Mouse (Mus musculus): ENCODE data around the gene Caprin1. TPM values are rescaled to one million over a fixed set of nuclear protein-coding genes. Genes with fewer than 3 reads are reported as not detected.

The Caprin1 gene
- polyA plus RNA-seq, 1 experiment from 2014 or later: 220 TPM

- Histone ChIP-seq H3K9me3 (ENCODE audit: control insufficient read depth, low read length) (0 out of 2 replicates have a peak, but pooled peaks cover 2% of the 10 kb centered on the region), H3K9ac (ENCODE audit: low read depth, low read length) (no peak overlapping the region), H3K4me3 (ENCODE audit: low read length) (no peak overlapping the region), H3K36me3 (ENCODE audit: control insufficient read depth, insufficient read depth, low read length) (no peaks in the 10 kb centered on the region), H3K4me2 (ENCODE audit: low read depth, low read length) (no peak overlapping the region), H3K27ac (ENCODE audit: low read length) (no peak overlapping the region), H3K4me1 (ENCODE audit: control insufficient read depth, insufficient read depth, low read length) (no peaks in the 10 kb centered on the region; the same call in 1 of the 2 replicates), H3K27me3 (replicated peaks; ENCODE audit: control insufficient read depth, insufficient read depth, low read length) (no peaks in the 10 kb centered on the region)
- 73% methylated on average over 3 of the region's 3 CpGs for WGBS
- no peak for ATAC-seq
These were observed 36.5 kb upstream of the Caprin1 start for GRCm38 (mm10) chr2:103833816-103834445.

GRCm38 (mm10) chr2:103832899-103833298 lies 35.5 kb upstream of the Caprin1 start:
- no peak for ATAC-seq
- no peak overlapping the region for H3K9ac ChIP-seq (ENCODE audit: low read depth, low read length)

DNA sequence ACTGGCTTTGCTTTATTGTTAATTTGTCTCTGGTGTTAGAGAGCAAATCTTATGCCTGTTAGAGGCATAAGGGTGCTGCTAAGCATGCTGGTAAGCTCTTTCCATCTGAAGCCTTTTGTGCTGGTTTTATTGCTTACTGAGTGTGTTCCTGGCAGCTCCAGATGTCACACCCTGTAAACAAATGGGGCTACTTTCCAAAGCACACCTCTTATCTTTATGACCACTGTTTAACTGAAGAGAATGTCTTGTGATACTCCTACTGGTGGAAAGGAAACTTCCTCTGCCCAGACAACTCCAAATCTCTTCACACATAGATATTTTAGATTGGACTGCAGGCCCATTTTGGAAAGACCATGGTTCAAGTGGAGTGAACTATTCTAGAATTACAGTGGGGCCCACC lies 31.5 kb upstream of the Caprin1 start:
- Histone ChIP-seq H3K9me3 (ENCODE audit: control insufficient read depth, low read length) (0 out of 2 replicates have a peak, but pooled peaks cover 2% of the 10 kb centered on the region), H3K4me3 (ENCODE audit: low read length) (no peak overlapping the region), H3K9ac (ENCODE audit: low read depth, low read length) (no peak overlapping the region), H3K4me1 (ENCODE audit: control insufficient read depth, insufficient read depth, low read length) (no peaks in the 10 kb centered on the region; the same call in 1 of the 2 replicates), H3K27me3 (replicated peaks; ENCODE audit: control insufficient read depth, insufficient read depth, low read length) (no peaks in the 10 kb centered on the region), H3K27ac (ENCODE audit: low read length) (no peak overlapping the region), H3K4me2 (ENCODE audit: low read depth, low read length) (no peak overlapping the region), H3K36me3 (ENCODE audit: control insufficient read depth, insufficient read depth, low read length) (no peaks in the 10 kb centered on the region)
- ATAC-seq: peak; percentile 85

More at GRCm38 (mm10) chr2:103832899-103833298, 35.5 kb upstream of the Caprin1 start:
- 0 out of 2 replicates have a peak, but pooled peaks cover 2% of the 10 kb centered on the region for H3K9me3 ChIP-seq (ENCODE audit: control insufficient read depth, low read length)
- 42% methylated on average over 5 of the region's 5 CpGs for WGBS
- H3K4me3 ChIP-seq (ENCODE audit: low read length): no peak overlapping the region
- no peak overlapping the region for H3K4me2 ChIP-seq (ENCODE audit: low read depth, low read length)
- no peak overlapping the region for H3K27ac ChIP-seq (ENCODE audit: low read length)
- H3K27me3 ChIP-seq (replicated peaks; ENCODE audit: control insufficient read depth, insufficient read depth, low read length): no peaks in the 10 kb centered on the region
- H3K36me3 ChIP-seq (ENCODE audit: control insufficient read depth, insufficient read depth, low read length): no peaks in the 10 kb centered on the region
- no peaks in the 10 kb centered on the region; the same call in 1 of the 2 replicates for H3K4me1 ChIP-seq (ENCODE audit: control insufficient read depth, insufficient read depth, low read length)

DNA sequence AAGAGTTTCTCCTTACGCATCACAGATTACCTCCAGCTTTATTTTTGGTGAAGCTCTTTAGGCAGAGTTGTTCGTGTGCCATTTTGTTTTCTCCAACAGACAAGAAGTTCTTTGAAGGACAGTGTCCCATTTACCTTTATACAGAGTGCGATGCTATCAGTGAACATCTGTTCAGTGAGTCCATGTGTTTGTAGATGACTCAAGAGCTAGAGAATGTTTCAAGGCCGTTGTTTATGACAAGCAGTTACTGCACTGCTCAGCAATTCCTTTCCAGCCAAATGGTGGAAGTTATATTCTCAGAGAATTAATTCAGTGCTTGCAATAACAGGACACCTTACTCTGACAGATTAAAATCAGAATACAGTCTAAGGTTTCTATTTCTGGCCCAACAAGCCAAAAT lies 27.5 kb upstream of the Caprin1 start:
- H3K4me2 ChIP-seq (ENCODE audit: low read depth, low read length): no peak overlapping the region
- no peak overlapping the region for H3K27ac ChIP-seq (ENCODE audit: low read length)
- 58% methylated on average over 4 of the region's 4 CpGs for WGBS
- 0 out of 2 replicates have a peak, but pooled peaks cover 2% of the 10 kb centered on the region for H3K9me3 ChIP-seq (ENCODE audit: control insufficient read depth, low read length)
- no peaks in the 10 kb centered on the region; the same call in 1 of the 2 replicates for H3K4me1 ChIP-seq (ENCODE audit: control insufficient read depth, insufficient read depth, low read length)
- ATAC-seq: peak; percentile 78
- no peak overlapping the region for H3K9ac ChIP-seq (ENCODE audit: low read depth, low read length)
- no peaks in the 10 kb centered on the region for H3K36me3 ChIP-seq (ENCODE audit: control insufficient read depth, insufficient read depth, low read length)
- no peak overlapping the region for H3K4me3 ChIP-seq (ENCODE audit: low read length)
- H3K27me3 ChIP-seq (replicated peaks; ENCODE audit: control insufficient read depth, insufficient read depth, low read length): no peaks in the 10 kb centered on the region

- 66% methylated on average over 7 of the region's 7 CpGs for WGBS
- ATAC-seq: no peak
- H3K27me3 ChIP-seq (replicated peaks; ENCODE audit: control insufficient read depth, insufficient read depth, low read length): no peaks in the 10 kb centered on the region
- H3K27ac ChIP-seq (ENCODE audit: low read length): no peak overlapping the region
- H3K36me3 ChIP-seq (ENCODE audit: control insufficient read depth, insufficient read depth, low read length): no peaks in the 10 kb centered on the region
- no peak overlapping the region for H3K4me3 ChIP-seq (ENCODE audit: low read length)
- no peaks in the 10 kb centered on the region for H3K4me1 ChIP-seq (ENCODE audit: control insufficient read depth, insufficient read depth, low read length)
- H3K9me3 ChIP-seq (ENCODE audit: control insufficient read depth, low read length): no peaks in the 10 kb centered on the region
- no peak overlapping the region for H3K4me2 ChIP-seq (ENCODE audit: low read depth, low read length)
- H3K9ac ChIP-seq (ENCODE audit: low read depth, low read length): no peak overlapping the region
These were observed 25.1 kb upstream of the Caprin1 start for GRCm38 (mm10) chr2:103822560-103822959.

- Histone ChIP-seq H3K27me3 (replicated peaks; ENCODE audit: control insufficient read depth, insufficient read depth, low read length) (no peaks in the 10 kb centered on the region), H3K9ac (ENCODE audit: low read depth, low read length) (peak overlapping the region; percentile 17; the same call in 1 of the 2 replicates), H3K4me3 (ENCODE audit: low read length) (peak overlapping the region; percentile 26), H3K27ac (ENCODE audit: low read length) (no peak overlapping the region), H3K4me2 (ENCODE audit: low read depth, low read length) (peak overlapping the region; percentile 43), H3K9me3 (ENCODE audit: control insufficient read depth, low read length) (no peaks in the 10 kb centered on the region), H3K4me1 (ENCODE audit: control insufficient read depth, insufficient read depth, low read length) (no peaks in the 10 kb centered on the region), H3K36me3 (ENCODE audit: control insufficient read depth, insufficient read depth, low read length) (no peaks in the 10 kb centered on the region)
- 30% methylated on average over 6 of the region's 6 CpGs for WGBS
- peak; percentile 88; the same call in 1 of the 2 replicates for ATAC-seq
These were observed 19.9 kb upstream of the Caprin1 start for GRCm38 (mm10) chr2:103817145-103817895.

GRCm38 (mm10) chr2:103815976-103816375 lies 18.5 kb upstream of the Caprin1 start:
- no peaks in the 10 kb centered on the region for H3K27me3 ChIP-seq (replicated peaks; ENCODE audit: control insufficient read depth, insufficient read depth, low read length)
- H3K9me3 ChIP-seq (ENCODE audit: control insufficient read depth, low read length): no peaks in the 10 kb centered on the region
- no peak for ATAC-seq
- H3K4me1 ChIP-seq (ENCODE audit: control insufficient read depth, insufficient read depth, low read length): no peaks in the 10 kb centered on the region
- H3K27ac ChIP-seq (ENCODE audit: low read length): no peak overlapping the region
- H3K9ac ChIP-seq (ENCODE audit: low read depth, low read length): no peak overlapping the region
- H3K4me2 ChIP-seq (ENCODE audit: low read depth, low read length): no peak overlapping the region
- no peak overlapping the region for H3K4me3 ChIP-seq (ENCODE audit: low read length)
- WGBS: 83% methylated on average over 3 of the region's 3 CpGs
- no peaks in the 10 kb centered on the region for H3K36me3 ChIP-seq (ENCODE audit: control insufficient read depth, insufficient read depth, low read length)

GRCm38 (mm10) chr2:103811465-103812191 lies 14.2 kb upstream of the Caprin1 start:
- no peaks in the 10 kb centered on the region for H3K27me3 ChIP-seq (replicated peaks; ENCODE audit: control insufficient read depth, insufficient read depth, low read length)
- peak; percentile 66 for ATAC-seq
- 59% methylated on average over 5 of the region's 5 CpGs for WGBS

DNA sequence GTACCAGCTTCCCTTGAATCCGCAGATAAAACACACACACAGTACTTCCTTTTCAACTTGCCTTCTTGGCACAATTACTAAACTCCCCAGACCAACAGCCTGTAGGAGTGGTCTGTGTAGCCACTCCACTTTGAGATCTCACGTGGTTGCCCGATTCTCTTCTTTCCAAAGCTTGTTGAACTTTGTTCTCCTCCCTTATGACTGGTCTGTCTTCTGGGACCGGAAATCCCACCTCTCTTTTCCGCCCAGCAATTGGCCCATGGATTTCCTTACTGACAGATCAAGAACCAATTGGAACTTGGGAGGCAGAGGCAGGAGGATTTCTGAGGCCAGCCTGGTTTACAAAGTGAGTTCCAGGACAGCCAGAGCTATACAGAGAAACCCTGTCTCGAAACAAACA lies 13.0 kb upstream of the Caprin1 start:
- Histone ChIP-seq H3K4me1 (ENCODE audit: control insufficient read depth, insufficient read depth, low read length) (no peaks in the 10 kb centered on the region), H3K4me2 (ENCODE audit: low read depth, low read length) (no peak overlapping the region), H3K36me3 (ENCODE audit: control insufficient read depth, insufficient read depth, low read length) (no peaks in the 10 kb centered on the region), H3K9me3 (ENCODE audit: control insufficient read depth, low read length) (no peaks in the 10 kb centered on the region), H3K27me3 (replicated peaks; ENCODE audit: control insufficient read depth, insufficient read depth, low read length) (no peaks in the 10 kb centered on the region), H3K27ac (ENCODE audit: low read length) (no peak overlapping the region), H3K9ac (ENCODE audit: low read depth, low read length) (no peak overlapping the region), H3K4me3 (ENCODE audit: low read length) (no peak overlapping the region)
- 82% methylated on average over 6 of the region's 6 CpGs for WGBS
- no peak for ATAC-seq

More at GRCm38 (mm10) chr2:103811465-103812191, 14.2 kb upstream of the Caprin1 start:
- H3K9ac ChIP-seq (ENCODE audit: low read depth, low read length): no peak overlapping the region
- no peaks in the 10 kb centered on the region for H3K9me3 ChIP-seq (ENCODE audit: control insufficient read depth, low read length)
- no peak overlapping the region for H3K4me2 ChIP-seq (ENCODE audit: low read depth, low read length)
- no peak overlapping the region for H3K27ac ChIP-seq (ENCODE audit: low read length)
- H3K36me3 ChIP-seq (ENCODE audit: control insufficient read depth, insufficient read depth, low read length): no peaks in the 10 kb centered on the region
- H3K4me3 ChIP-seq (ENCODE audit: low read length): no peak overlapping the region
- H3K4me1 ChIP-seq (ENCODE audit: control insufficient read depth, insufficient read depth, low read length): no peaks in the 10 kb centered on the region
